Mouse (Mus musculus) kidney, postnatal 25 days (tissue): Measurements from ENCODE around the gene Atp10a.
A peak's percentile ranks its signal among the peaks of the same experiment; 100 is the strongest.

Experiments used
- DNase-seq, 2 experiments: peaks; one replicate each; pipeline ENCODE4 v3.0.0; 2021; ENCODE audit warnings: mixed read lengths in 2 of 2

The Atp10a gene

GRCm38 (mm10) chr7:58742009-58742408, 86.0 kb downstream of the Atp10a start:
- no peak for DNase-seq

GRCm38 (mm10) chr7:58742648-58743047, 86.7 kb downstream of the Atp10a start:
- no peak for DNase-seq

GRCm38 (mm10) chr7:58743362-58744320, 87.7 kb downstream of the Atp10a start:
- DNase-seq: no peak

GRCm38 (mm10) chr7:58746817-58747216, 90.9 kb downstream of the Atp10a start:
- DNase-seq: no peak

GRCm38 (mm10) chr7:58749904-58750612, 94.1 kb downstream of the Atp10a start:
- no peak for DNase-seq

GRCm38 (mm10) chr7:58752041-58752440, 96.1 kb downstream of the Atp10a start:
- DNase-seq: no peak

GRCm38 (mm10) chr7:58754076-58754475, 98.1 kb downstream of the Atp10a start:
- no peak for DNase-seq

GRCm38 (mm10) chr7:58754536-58754935, 98.6 kb downstream of the Atp10a start:
- no peak for DNase-seq

GRCm38 (mm10) chr7:58755083-58755482, 99.1 kb downstream of the Atp10a start:
- no peak for DNase-seq

GRCm38 (mm10) chr7:58755846-58756245, 99.9 kb downstream of the Atp10a start:
- DNase-seq: no peak

GRCm38 (mm10) chr7:58757331-58757730, 101.4 kb downstream of the Atp10a start:
- DNase-seq: no peak

GRCm38 (mm10) chr7:58758396-58758795, 102.4 kb downstream of the Atp10a start:
- DNase-seq: no peak

GRCm38 (mm10) chr7:58759265-58759664, 103.3 kb downstream of the Atp10a start:
- DNase-seq: no peak

GRCm38 (mm10) chr7:58767257-58767656, 111.3 kb downstream of the Atp10a start:
- no peak for DNase-seq

- no peak for DNase-seq
These were observed 112.3 kb downstream of the Atp10a start for GRCm38 (mm10) chr7:58768253-58768652.

GRCm38 (mm10) chr7:58770254-58770653, 114.3 kb downstream of the Atp10a start:
- peak in 1 of 2 experiments; percentile 33 for DNase-seq

GRCm38 (mm10) chr7:58772048-58772690, 116.2 kb downstream of the Atp10a start:
- no peak for DNase-seq

GRCm38 (mm10) chr7:58779146-58779545, 123.2 kb downstream of the Atp10a start:
- no peak for DNase-seq

- no peak for DNase-seq
These were observed 131.0 kb downstream of the Atp10a start for GRCm38 (mm10) chr7:58786986-58787385.

- DNase-seq: no peak
These were observed 131.6 kb downstream of the Atp10a start for GRCm38 (mm10) chr7:58787585-58787984.

- DNase-seq: no peak
These were observed 132.7 kb downstream of the Atp10a start for GRCm38 (mm10) chr7:58788424-58789261.

- DNase-seq: no peak
These were observed 141.3 kb downstream of the Atp10a start for GRCm38 (mm10) chr7:58797281-58797680.
